Mouse (Mus musculus) E14TG2a.4 (cell line): ENCODE results near the gene Ccni.
A peak's percentile ranks its signal among the peaks of the same experiment; 100 is the strongest.

Source experiments
- H3K27me3 ChIP-seq: 2 replicates; pipeline ENCODE4 v1.6.1; 2014; ENCODE audit warnings: low read length, control low read depth; ENCODE audit not compliant: insufficient read depth
- H3K36me3 ChIP-seq: 2 replicates; pipeline ENCODE4 v1.6.1; 2014; ENCODE audit warnings: low read length, control low read depth; ENCODE audit not compliant: insufficient read depth
- H3K4me1 ChIP-seq: replicated peaks from 2 replicates; pipeline ENCODE4 v1.6.1; 2014; ENCODE audit warnings: low read depth, low read length, control low read depth
- H3K4me3 ChIP-seq: replicated peaks from 2 replicates; pipeline ENCODE4 v1.5.1; 2014; ENCODE audit warnings: mild to moderate bottlenecking, low read length
- H3K9me3 ChIP-seq: 2 replicates; pipeline ENCODE4 v1.6.1; 2014; ENCODE audit warnings: low read length, control low read depth
- CTCF ChIP-seq: conservative IDR thresholded peaks from 2 replicates; pipeline ENCODE4 v1.5.1; 2014; ENCODE audit warnings: low read length
- NANOG ChIP-seq: IDR thresholded peaks from 2 replicates; pipeline ENCODE4 v1.6.1; 2014; ENCODE audit warnings: borderline replicate concordance, low read length, mixed read lengths
- POU5F1 ChIP-seq: IDR thresholded peaks from 2 replicates; pipeline ENCODE4 v1.6.1; 2014; ENCODE audit warnings: low read length, borderline replicate concordance

The Ccni gene

DNA sequence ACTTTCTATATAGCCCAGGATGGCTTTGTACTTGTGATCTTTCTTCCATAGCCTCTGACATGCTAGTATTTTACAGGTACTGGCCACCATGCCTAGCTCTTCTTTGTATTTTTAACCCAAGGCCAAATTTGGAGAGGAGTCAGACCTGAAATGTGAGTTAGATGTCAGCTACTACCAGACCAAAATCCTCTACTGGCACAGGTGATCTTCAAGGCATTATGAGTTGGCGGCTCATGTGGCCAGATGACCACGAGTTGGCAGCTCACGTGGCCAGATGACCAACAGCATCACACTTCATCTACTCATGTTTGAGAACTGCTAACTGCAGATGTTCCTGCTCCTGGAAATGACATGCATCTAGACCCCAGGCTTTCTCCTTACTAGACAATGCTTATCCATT lies 12.1 kb upstream of the Ccni start:
- TF ChIP-seq NANOG (no peak), POU5F1 (no peak), CTCF (no peak)
- Histone ChIP-seq H3K9me3 (no peaks in the 10 kb centered on the region), H3K36me3 (no peaks in the 10 kb centered on the region), H3K4me3 (no peak overlapping the region), H3K4me1 (no peaks in the 10 kb centered on the region), H3K27me3 (peaks cover 4% of the 10 kb centered on the region; the same call in 1 of the 2 replicates)

DNA sequence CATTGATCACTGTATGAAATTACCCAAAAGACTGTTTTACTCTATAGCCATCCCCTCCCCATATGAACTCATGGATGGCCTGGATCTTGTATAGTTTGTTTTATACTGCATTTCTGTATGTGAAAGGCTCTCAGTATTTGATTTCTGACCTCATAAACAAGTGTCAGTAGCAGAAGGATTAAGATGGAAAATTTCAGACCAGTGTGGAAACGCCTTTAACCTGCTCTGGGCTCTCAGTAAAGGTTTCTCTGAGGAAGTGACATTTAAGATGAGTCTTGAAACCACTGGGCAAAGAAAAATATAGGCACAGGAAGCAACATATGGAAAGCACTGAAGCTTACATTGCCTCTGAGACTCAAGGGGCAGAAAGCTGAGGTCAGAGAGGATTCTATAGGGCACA lies 1.3 kb upstream of the Ccni start:
- TF ChIP-seq NANOG = no peak
- H3K9me3 ChIP-seq = no peaks in the 10 kb centered on the region
- no peaks in the 10 kb centered on the region for H3K27me3 ChIP-seq
- H3K4me1 ChIP-seq = peaks cover 22% of the 10 kb centered on the region
- H3K36me3 ChIP-seq = no peaks in the 10 kb centered on the region
- no peak overlapping the region for H3K4me3 ChIP-seq

DNA sequence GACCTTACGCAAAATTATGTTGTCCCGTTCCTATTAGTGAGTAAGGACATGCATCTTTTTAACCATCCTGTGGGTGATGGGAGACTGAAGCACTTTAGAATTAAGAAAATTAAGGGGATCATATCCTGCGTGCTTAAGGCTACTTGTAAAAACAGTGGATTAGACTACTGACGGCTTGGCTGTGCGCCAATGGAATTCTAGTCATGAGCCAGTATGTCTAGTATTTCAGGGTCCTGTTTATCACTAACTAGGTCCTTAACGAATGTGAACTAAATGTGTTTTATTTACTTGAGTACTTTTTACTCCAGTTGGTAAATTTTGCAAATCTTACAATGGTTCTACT lies 682 bp upstream of the Ccni start:
- H3K36me3 ChIP-seq = peaks cover 3% of the 10 kb centered on the region
- H3K4me3 ChIP-seq = peak overlapping the region; percentile 93
- TF ChIP-seq NANOG = no peak
- no peak for TF ChIP-seq POU5F1
- no peak for TF ChIP-seq CTCF
- H3K27me3 ChIP-seq = no peaks in the 10 kb centered on the region
- peaks cover 22% of the 10 kb centered on the region for H3K4me1 ChIP-seq
- H3K9me3 ChIP-seq = no peaks in the 10 kb centered on the region

DNA sequence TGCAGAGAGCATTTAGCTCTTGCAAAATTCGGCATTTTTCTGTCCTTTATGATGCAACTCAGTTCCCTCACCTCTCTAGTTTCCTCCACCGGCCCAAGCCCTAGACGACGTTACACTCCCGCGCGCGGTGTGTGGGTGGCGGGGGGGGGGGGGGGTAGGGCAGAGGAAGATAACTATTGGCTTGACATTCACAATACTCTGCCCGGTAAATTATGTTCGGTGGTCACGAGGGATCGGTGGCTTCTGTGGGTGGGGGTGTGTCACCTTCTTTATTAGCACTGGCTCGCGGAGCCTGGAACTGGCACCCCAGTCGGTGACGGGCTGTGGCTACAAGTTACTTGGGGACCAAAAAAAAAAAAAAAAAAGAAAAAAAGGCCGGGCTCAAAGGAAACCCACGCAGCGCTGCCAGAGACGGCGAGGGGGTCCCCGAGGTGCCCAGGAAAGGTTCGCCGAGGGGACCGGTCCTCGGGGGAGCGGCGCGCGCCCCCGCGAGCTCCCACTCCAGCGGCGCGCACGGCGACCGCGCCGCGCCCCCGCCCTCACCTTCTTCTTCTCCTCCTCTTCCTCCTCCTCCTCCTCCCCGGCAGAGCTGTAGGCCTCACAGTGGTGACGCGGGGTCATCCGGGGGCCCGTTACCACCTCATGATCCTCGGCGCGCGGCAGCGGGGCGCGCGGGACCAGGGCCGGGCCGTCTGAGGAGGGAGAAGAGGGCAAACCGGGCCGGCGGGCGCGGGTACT lies 755 bp downstream of the Ccni start:
- TF ChIP-seq NANOG = no peak
- no peak for TF ChIP-seq CTCF
- no peak for TF ChIP-seq POU5F1
- Histone ChIP-seq H3K4me3 (peak overlapping the region; percentile 93), H3K36me3 (peaks cover 17% of the 10 kb centered on the region), H3K27me3 (no peaks in the 10 kb centered on the region), H3K9me3 (no peaks in the 10 kb centered on the region; the same call in 1 of the 2 replicates), H3K4me1 (peaks cover 22% of the 10 kb centered on the region)

DNA sequence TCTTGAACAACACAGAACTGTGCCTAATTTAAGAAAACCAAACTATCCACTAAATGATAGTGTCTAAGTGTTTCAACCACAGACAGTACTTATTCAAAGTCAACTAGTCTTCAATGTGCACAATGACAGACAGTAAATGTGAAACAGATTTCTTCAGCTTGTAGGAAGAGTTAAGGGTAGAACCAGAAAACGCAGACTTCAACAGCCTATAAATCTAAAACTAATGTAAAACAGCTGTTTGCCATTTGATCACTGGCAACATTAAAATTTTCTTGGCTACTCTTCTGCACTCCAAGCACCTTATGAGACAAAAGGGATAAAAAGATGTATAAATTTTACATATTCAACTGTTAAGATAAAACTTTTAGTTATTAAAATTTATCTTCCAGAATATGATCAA lies 5.1 kb downstream of the Ccni start:
- Histone ChIP-seq H3K9me3 (no peaks in the 10 kb centered on the region; the same call in 1 of the 2 replicates), H3K27me3 (no peaks in the 10 kb centered on the region), H3K36me3 (peaks cover 56% of the 10 kb centered on the region), H3K4me1 (peaks cover 15% of the 10 kb centered on the region), H3K4me3 (no peak overlapping the region)
- TF ChIP-seq CTCF = no peak
- TF ChIP-seq POU5F1 = no peak
- TF ChIP-seq NANOG = no peak

DNA sequence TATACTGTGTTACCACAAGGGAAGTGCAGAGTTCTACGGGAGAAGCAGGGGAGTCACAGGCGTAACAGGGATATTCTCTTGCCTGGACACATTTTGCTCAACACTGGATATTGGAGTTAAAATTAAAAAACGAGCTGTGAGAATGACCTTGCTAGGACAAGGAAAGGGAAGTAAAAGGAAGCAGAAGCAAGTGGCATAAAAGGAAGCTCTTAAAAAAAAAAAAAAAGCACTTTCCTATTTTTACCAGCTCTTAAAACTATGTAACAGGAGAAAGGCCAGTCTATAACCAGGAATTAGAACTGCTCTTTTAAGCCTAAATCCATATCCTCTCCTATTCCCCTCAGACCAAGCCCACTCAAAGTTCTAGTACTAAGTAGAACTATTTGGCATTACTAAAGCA lies 8.1 kb downstream of the Ccni start:
- Histone ChIP-seq H3K9me3 (no peaks in the 10 kb centered on the region; the same call in 1 of the 2 replicates), H3K4me1 (peaks cover 3% of the 10 kb centered on the region; the same call in 1 of the 2 replicates), H3K36me3 (peaks cover 84% of the 10 kb centered on the region), H3K27me3 (no peaks in the 10 kb centered on the region), H3K4me3 (no peak overlapping the region)
- TF ChIP-seq POU5F1 (no peak), CTCF (no peak), NANOG (no peak)

DNA sequence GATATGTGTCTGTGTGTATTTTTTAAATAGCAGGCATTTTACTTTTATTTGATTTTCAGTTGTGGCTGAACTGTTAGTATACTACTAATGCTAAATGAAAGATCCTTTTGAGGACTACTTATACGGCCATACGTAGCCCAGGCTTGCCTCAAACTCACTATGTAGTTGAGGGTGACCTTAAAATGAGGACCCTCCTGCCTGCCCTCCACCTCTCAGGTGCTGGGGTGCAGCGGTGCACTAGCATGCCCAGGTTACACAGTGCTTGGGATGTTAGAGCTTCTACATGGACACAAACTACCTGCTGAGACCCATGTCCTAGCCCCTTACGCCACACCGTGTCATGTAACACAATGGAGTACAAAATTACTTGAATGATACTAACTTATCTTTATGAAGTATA lies 15.9 kb downstream of the Ccni start:
- Histone ChIP-seq H3K9me3 (no peaks in the 10 kb centered on the region), H3K4me3 (no peak overlapping the region), H3K27me3 (no peaks in the 10 kb centered on the region), H3K4me1 (no peaks in the 10 kb centered on the region), H3K36me3 (peaks cover 88% of the 10 kb centered on the region)
- TF ChIP-seq NANOG (no peak), CTCF (no peak), POU5F1 (no peak)

DNA sequence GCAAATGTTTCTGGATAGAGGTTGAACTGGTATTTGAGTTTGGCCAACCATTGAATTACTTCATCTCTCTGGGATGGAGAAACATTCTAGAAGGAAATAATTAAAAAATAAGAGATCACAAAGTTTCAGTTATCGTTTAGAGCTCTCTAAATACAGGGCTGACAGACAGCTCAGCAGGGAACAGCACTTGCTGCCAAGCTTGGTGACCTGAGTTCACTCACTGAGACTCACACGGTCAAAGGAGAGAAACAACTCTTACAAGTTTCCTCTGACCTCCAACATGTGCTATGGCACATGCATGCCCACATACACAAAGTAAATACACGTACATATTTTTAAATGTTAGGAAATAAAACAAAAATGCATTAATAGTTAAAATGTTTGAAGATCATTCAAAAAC lies 16.7 kb downstream of the Ccni start:
- Histone ChIP-seq H3K36me3 (peaks cover 90% of the 10 kb centered on the region), H3K4me1 (no peaks in the 10 kb centered on the region), H3K4me3 (no peak overlapping the region), H3K27me3 (no peaks in the 10 kb centered on the region), H3K9me3 (no peaks in the 10 kb centered on the region)
- TF ChIP-seq NANOG (no peak), POU5F1 (no peak), CTCF (no peak)

DNA sequence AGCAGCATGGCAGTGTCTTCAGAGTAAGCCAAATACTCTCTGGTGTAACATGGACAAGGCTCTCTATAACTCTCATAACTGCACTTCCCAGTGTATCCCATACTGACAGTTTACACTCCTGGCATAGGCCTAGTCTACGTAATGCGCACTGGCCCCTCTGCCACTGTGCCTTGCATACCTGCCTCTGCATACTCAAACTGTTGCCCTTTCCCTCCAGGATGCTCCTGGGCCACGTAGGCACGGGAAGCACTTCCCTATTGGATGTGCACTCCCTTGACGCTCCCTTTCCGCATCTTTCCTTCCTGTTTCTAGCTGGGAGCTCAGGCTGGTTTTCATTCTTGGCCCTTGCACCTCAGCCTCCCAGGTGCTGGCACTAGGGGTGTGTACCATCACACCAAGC lies 21.7 kb downstream of the Ccni start:
- Histone ChIP-seq H3K4me1 (no peaks in the 10 kb centered on the region), H3K36me3 (peaks cover 97% of the 10 kb centered on the region), H3K9me3 (no peaks in the 10 kb centered on the region), H3K4me3 (no peak overlapping the region), H3K27me3 (no peaks in the 10 kb centered on the region)
- TF ChIP-seq CTCF (no peak), POU5F1 (no peak), NANOG (no peak)
